Mouse (Mus musculus) C3H10T1/2 (cell line): ENCODE measurements around the gene Pbp2. TPM values are rescaled to one million over a fixed set of nuclear protein-coding genes. Genes with fewer than 3 reads are reported as not detected.

ENCODE experiments used
- polyA plus RNA-seq, 2 experiments: library from polyadenylated mRNA; unstranded; fragments of >200 nt; fragmentation: generic; extraction: Trizol; gene quantifications; one replicate each; pipeline ENCODE4 v1.2.1; 2012; ENCODE audit warnings: missing spikeins in 2 of 2

The Pbp2 gene
- polyA plus RNA-seq, result under 1 TPM in 1 of 2 experiments, not detected in 1; 0.04 TPM

DNA sequence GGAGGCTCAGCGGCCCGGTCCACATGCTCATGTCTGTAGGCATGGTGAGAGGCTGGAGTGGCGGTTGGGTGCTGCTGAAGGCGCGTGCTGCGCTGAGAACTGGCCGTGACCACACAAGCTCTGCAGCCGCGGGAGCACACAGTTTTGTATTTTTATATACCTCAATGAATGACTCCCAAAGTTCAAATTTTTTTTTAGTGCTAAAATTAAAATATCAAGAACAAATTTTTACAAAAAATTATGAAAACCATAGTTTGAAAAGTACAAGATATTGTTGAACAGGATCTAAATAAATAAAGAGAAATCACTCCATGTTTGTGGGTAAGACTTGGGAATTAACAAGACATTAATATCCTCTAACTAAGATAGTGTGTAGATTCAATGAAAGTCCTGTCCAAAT lies at the start of gene Pbp2:
Gene Pbp2, minus strand, starts transcription at position 101 of the 400 bp plus-strand sequence.

Other genes starting within 250 kb of the Pbp2 start
- gene Gprc5a, start 244.8 kb downstream of the Pbp2 start, polyA plus RNA-seq, result 10 to 100 TPM in 1 of 2 experiments, 1 to 10 TPM in 1; 7.9 to 14.1 TPM
- not detected for gene Gprc5d, start 192.1 kb downstream of the Pbp2 start, polyA plus RNA-seq
- gene Fam234b, start 112.4 kb downstream of the Pbp2 start, polyA plus RNA-seq, result 1 to 10 TPM; 1.7 to 4.3 TPM
- gene Hebp1, start 112.4 kb downstream of the Pbp2 start, polyA plus RNA-seq, result 10 to 100 TPM; 35.1 to 52.3 TPM
- under 1 TPM in 1 of 2 experiments, not detected in 1; 0.05 TPM for gene Gsg1, start 56.1 kb downstream of the Pbp2 start, polyA plus RNA-seq
- 100 to 1,000 TPM in 1 of 2 experiments, 10 to 100 TPM in 1; 22.7 to 164 TPM for gene Emp1, start 52.1 kb upstream of the Pbp2 start, polyA plus RNA-seq